Mouse (Mus musculus) forebrain, embryonic 14.5 days (tissue): ENCODE results near the gene Mfap5. TPM values are rescaled to one million over a fixed set of nuclear protein-coding genes. Genes with fewer than 3 reads are reported as not detected.
"Not testable (repeated sequence)": the region's sequence is repeated elsewhere in the genome, so short reads cannot be mapped to it uniquely, and the experiment has no call there.

Experiments used
- ATAC-seq: fragments of 200-750 bp; cut with Nextera tagmentation; 2 replicates; pipeline ENCODE4 v1.8.0; 2017; ENCODE audit warnings: mild to moderate bottlenecking, moderate library complexity
- DNase-seq: peaks from one replicate; pipeline ENCODE4 v3.0.0-alpha.2; 2015; ENCODE audit warnings: low spot score
- H3K27ac ChIP-seq: fragments of 300-500 bp; sonication (generic); 2 replicates; pipeline ENCODE4 v1.5.1; 2014; ENCODE audit warnings: low read depth, mild to moderate bottlenecking, control low read depth, low read length, moderate library complexity
- H3K27me3 ChIP-seq: fragments of 300-500 bp; sonication (generic); replicated peaks from 2 replicates; pipeline ENCODE4 v1.6.1; 2014; ENCODE audit warnings: low read length, control low read depth, mixed read lengths; ENCODE audit not compliant: control insufficient read depth, insufficient read depth
- H3K36me3 ChIP-seq: fragments of 300-500 bp; sonication (generic); 2 replicates; pipeline ENCODE4 v1.6.1; 2014; ENCODE audit warnings: low read length, control low read depth; ENCODE audit not compliant: control insufficient read depth, insufficient read depth
- H3K4me1 ChIP-seq: fragments of 300-500 bp; sonication (generic); 2 replicates; pipeline ENCODE4 v1.6.1; 2014; ENCODE audit warnings: antibody characterized with exemption, low read length, control low read depth; ENCODE audit not compliant: control insufficient read depth, insufficient read depth
- H3K4me2 ChIP-seq: fragments of 300-500 bp; sonication (generic); 2 replicates; pipeline ENCODE4 v1.6.1; 2014; ENCODE audit warnings: mild to moderate bottlenecking, control low read depth, low read length
- H3K4me3 ChIP-seq: fragments of 300-500 bp; sonication (generic); 2 replicates; pipeline ENCODE4 v1.5.1; 2014; ENCODE audit warnings: low read depth, low read length, control low read depth
- H3K9ac ChIP-seq: fragments of 300-500 bp; sonication (generic); 2 replicates; pipeline ENCODE4 v1.6.1; 2014; ENCODE audit warnings: mild to moderate bottlenecking, low read length, control low read depth, moderate library complexity
- H3K9me3 ChIP-seq: fragments of 300-500 bp; sonication (generic); replicated peaks from 2 replicates; pipeline ENCODE4 v1.6.1; 2016; ENCODE audit warnings: low read length, control low read depth, mixed read lengths; ENCODE audit not compliant: control insufficient read depth
- whole genome bisulfite sequencing: fragments of 180-500 bp; shearing (Covaris S2); extraction: QIAGEN DNeasy Blood & Tissue Kit; methylation state at CpG from one replicate; pipeline ENCODE4 v1.1.7; 2014; 5-methylcytosine and 5-hydroxymethylcytosine counted together
- polyA plus RNA-seq: library from polyadenylated mRNA; unstranded; fragments of >200 nt; fragmentation: Nextera tagmentation; extraction: Ambion mirVana; gene quantifications from 2 replicates; pipeline ENCODE4 v1.2.1, GENCODE M21; 2014

The Mfap5 gene
- polyA plus RNA-seq, 1 experiment from 2014 or later: 1.1 TPM

DNA sequence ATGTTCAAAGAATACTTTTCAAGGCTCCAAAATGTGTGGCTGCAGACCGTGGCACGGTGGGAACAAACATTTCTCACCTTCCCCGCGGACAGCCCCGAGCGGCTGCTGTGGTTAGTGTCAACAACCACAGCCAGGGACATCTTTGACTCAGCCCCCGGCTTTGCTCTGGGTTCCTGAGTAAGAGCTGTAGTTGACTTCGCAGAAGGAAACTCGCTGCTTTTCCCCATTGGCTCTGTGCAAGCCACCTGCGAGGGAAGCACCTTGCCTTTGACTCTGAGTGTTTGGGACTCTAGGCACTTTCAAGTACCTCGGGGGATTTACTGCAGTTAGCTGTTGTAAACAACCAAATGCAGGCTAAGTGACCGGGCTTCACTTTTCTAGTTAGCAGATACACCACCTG lies 22.0 kb downstream of the Mfap5 start:
- ATAC-seq: no peak
- DNase-seq: no peak
- Histone ChIP-seq H3K9me3 (no peaks in the 10 kb centered on the region), H3K36me3 (no peaks in the 10 kb centered on the region), H3K27me3 (no peaks in the 10 kb centered on the region), H3K4me1 (no peaks in the 10 kb centered on the region), H3K9ac (no peak overlapping the region), H3K4me2 (no peak overlapping the region), H3K4me3 (no peak overlapping the region), H3K27ac (no peak overlapping the region)
- 76% methylated on average over 12 of the region's 12 CpGs for WGBS

DNA sequence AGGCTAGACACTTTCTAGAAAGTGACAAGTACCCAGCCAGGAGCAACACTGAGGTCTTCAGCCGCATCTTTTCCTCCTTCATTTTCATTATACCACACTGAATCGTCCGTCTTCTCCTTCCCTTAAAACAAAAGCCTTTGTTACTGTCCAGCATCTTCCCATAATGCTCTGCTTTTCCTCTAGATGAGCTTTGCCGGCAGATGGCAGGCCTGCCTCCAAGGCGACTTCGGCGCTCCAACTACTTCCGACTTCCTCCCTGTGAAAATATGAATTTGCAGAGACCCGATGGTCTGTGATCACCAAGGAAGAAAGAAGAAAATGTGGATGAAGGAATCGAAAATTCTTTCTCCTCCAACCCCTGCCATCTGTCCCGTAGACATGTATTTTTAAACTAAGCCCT lies 22.5 kb downstream of the Mfap5 start:
- Histone ChIP-seq H3K36me3 (no peaks in the 10 kb centered on the region), H3K27ac (no peak overlapping the region), H3K27me3 (no peaks in the 10 kb centered on the region), H3K4me2 (no peak overlapping the region), H3K4me1 (no peaks in the 10 kb centered on the region), H3K9ac (no peak overlapping the region), H3K4me3 (no peak overlapping the region), H3K9me3 (no peaks in the 10 kb centered on the region)
- ATAC-seq (no peak), DNase-seq (no peak)
- 84% methylated on average over 11 of the region's 11 CpGs for WGBS

- DNase-seq: no peak
- ATAC-seq: no peak
- Histone ChIP-seq H3K4me2 (no peak overlapping the region), H3K4me3 (no peak overlapping the region), H3K36me3 (no peaks in the 10 kb centered on the region), H3K9ac (no peak overlapping the region), H3K4me1 (0 out of 2 replicates have a peak, but pooled peaks cover 2% of the 10 kb centered on the region), H3K27me3 (no peaks in the 10 kb centered on the region), H3K9me3 (no peaks in the 10 kb centered on the region), H3K27ac (no peak overlapping the region)
- 80% methylated on average over 8 of the region's 8 CpGs for WGBS
Observed at GRCm38 (mm10) chr6:122531466-122532174, 26.0 kb downstream of the Mfap5 start.

- H3K4me1 ChIP-seq: 0 out of 2 replicates have a peak, but pooled peaks cover 2% of the 10 kb centered on the region
- H3K4me3 ChIP-seq: 0 out of 2 replicates have a peak overlapping the region, but pooled peaks have one; percentile 6
- WGBS: 5% methylated on average over 4 of the region's 4 CpGs
- H3K36me3 ChIP-seq: no peaks in the 10 kb centered on the region
- no peak overlapping the region; the same call in 1 of the 2 replicates for H3K9ac ChIP-seq
- H3K27ac ChIP-seq: no peak overlapping the region; the same call in 1 of the 2 replicates
- no peaks in the 10 kb centered on the region for H3K27me3 ChIP-seq
- peak; percentile 70 for ATAC-seq
- DNase-seq: peak; percentile 72
- no peaks in the 10 kb centered on the region for H3K9me3 ChIP-seq
- H3K4me2 ChIP-seq: peak overlapping the region; percentile 39
Observed at GRCm38 (mm10) chr6:122532883-122533302, 27.2 kb downstream of the Mfap5 start.

DNA sequence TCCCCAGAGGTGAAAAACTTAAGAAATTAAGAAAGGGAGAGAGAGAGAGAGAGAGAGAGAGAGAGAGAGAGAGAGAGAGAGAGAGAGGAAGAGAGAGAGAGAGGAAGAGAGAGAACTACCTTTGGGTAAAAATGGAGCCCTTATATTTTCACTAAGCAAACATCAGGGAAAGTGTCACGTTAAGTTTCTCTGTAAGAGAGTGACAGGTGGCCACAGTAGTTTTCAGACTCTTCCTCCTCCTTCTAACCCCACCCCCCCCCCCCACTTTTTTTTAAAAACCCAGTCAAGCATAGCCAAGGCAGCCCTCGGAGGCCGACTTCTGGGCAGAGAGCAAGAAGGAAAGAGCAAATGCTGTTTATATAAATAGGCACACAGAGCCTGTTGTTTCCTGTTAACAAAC lies 28.4 kb downstream of the Mfap5 start:
- Histone ChIP-seq H3K27me3 (no peaks in the 10 kb centered on the region), H3K27ac (no peak overlapping the region), H3K9ac (no peak overlapping the region), H3K4me1 (0 out of 2 replicates have a peak, but pooled peaks cover 2% of the 10 kb centered on the region), H3K4me3 (no peak overlapping the region), H3K4me2 (no peak overlapping the region), H3K9me3 (no peaks in the 10 kb centered on the region), H3K36me3 (no peaks in the 10 kb centered on the region)
- 28% methylated on average over 3 of the region's 3 CpGs for WGBS
- ATAC-seq (no peak), DNase-seq (no peak)

- H3K9ac ChIP-seq: no peak overlapping the region
- H3K36me3 ChIP-seq: no peaks in the 10 kb centered on the region
- ATAC-seq (no peak), DNase-seq (no peak)
- WGBS: 83% methylated on average over 9 of the region's 9 CpGs
- no peaks in the 10 kb centered on the region for H3K27me3 ChIP-seq
- H3K4me3 ChIP-seq: no peak overlapping the region
- H3K4me1 ChIP-seq: no peaks in the 10 kb centered on the region
- H3K27ac ChIP-seq: no peak overlapping the region
- H3K9me3 ChIP-seq: no peaks in the 10 kb centered on the region
- H3K4me2 ChIP-seq: no peak overlapping the region
Observed at GRCm38 (mm10) chr6:122539564-122539963, 33.9 kb downstream of the Mfap5 start.

- H3K36me3 ChIP-seq, H3K4me1 ChIP-seq, H3K9ac ChIP-seq, H3K4me3 ChIP-seq, H3K9me3 ChIP-seq, H3K27me3 ChIP-seq, ATAC-seq, H3K4me2 ChIP-seq, DNase-seq, H3K27ac ChIP-seq: not testable (repeated sequence)
- WGBS: 80% methylated on average over 5 of the region's 5 CpGs
Observed at GRCm38 (mm10) chr6:122542459-122542858, 36.8 kb downstream of the Mfap5 start.

DNA sequence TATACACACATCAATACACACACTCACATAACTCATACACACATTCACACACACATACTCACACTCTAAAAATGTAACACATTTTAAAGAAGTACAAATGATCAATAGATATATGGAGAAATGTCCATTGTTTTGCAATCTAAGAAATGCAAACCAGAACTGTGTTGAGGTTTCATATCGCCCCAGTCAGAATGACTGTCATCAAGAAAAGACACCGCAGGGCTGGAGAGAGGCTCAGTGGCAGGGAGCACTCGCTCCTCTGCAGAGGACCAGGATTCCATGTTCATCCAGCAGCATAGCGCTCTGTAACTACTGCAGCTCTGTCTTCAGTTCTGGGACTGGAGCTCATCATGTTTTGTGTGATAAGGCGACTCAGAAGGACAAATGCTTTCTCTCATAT lies 37.9 kb downstream of the Mfap5 start:
- H3K27me3 ChIP-seq: no peaks in the 10 kb centered on the region
- WGBS: 87% methylated on average over 5 of the region's 5 CpGs
- no peaks in the 10 kb centered on the region for H3K4me1 ChIP-seq
- H3K4me2 ChIP-seq: no peak overlapping the region
- DNase-seq: no peak
- H3K4me3 ChIP-seq: no peak overlapping the region
- ATAC-seq: no peak
- no peaks in the 10 kb centered on the region for H3K36me3 ChIP-seq
- H3K9ac ChIP-seq: no peak overlapping the region
- H3K9me3 ChIP-seq: no peaks in the 10 kb centered on the region
- H3K27ac ChIP-seq: no peak overlapping the region

DNA sequence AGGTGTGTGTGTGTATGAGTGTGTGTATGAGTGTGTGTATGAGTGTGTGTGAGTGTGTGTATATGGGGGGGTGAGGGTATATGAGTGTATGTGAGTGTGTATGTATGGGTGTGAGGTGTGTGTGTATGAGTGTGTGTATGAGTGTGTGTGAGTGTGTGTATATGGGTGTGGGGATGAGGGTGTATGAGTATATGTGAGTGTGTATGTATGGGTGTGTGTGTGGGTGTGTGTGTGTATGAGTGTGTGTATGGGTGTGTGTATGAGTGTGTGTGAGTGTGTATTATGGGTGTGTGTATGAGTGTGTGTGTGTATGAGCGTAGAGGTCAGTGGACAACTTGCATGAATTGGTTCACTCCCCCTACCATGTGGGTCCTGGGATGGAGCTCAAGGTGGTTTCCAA lies 39.0 kb downstream of the Mfap5 start:
- no peak overlapping the region for H3K9ac ChIP-seq
- WGBS: 100% methylated on average over 1 of the region's 1 CpGs
- DNase-seq (no peak), ATAC-seq (no peak)
- no peaks in the 10 kb centered on the region for H3K4me1 ChIP-seq
- no peak overlapping the region for H3K4me3 ChIP-seq
- no peak overlapping the region for H3K27ac ChIP-seq
- H3K27me3 ChIP-seq: no peaks in the 10 kb centered on the region
- H3K9me3 ChIP-seq: no peaks in the 10 kb centered on the region
- no peak overlapping the region for H3K4me2 ChIP-seq
- H3K36me3 ChIP-seq: no peaks in the 10 kb centered on the region
